Mouse (Mus musculus) heart, embryonic 16.5 days (tissue): ENCODE results near the gene Zfp740. TPM values are rescaled to one million over a fixed set of nuclear protein-coding genes. Genes with fewer than 3 reads are reported as not detected.
A peak's percentile ranks its signal among the peaks of the same experiment; 100 is the strongest.
"Not testable (repeated sequence)": the region's sequence is repeated elsewhere in the genome, so short reads cannot be mapped to it uniquely, and the experiment has no call there.

Experiments
- ATAC-seq: fragments of 200-750 bp; cut with Nextera tagmentation; replicated peaks from 2 replicates; pipeline ENCODE4 v1.8.0; 2017; ENCODE audit warnings: moderate number of reproducible peaks; ENCODE audit not compliant: insufficient read depth, low FRiP score; ENCODE audit errors: extremely low read depth
- H3K27ac ChIP-seq: fragments of 300-500 bp; sonication (generic); 2 replicates; pipeline ENCODE4 v1.5.1; 2014; ENCODE audit warnings: mild to moderate bottlenecking, low read length, control low read depth, moderate library complexity
- H3K27me3 ChIP-seq: fragments of 300-500 bp; sonication (generic); 2 replicates; pipeline ENCODE4 v1.6.1; 2014; ENCODE audit warnings: low read length, mixed read lengths; ENCODE audit not compliant: control insufficient read depth, insufficient read depth
- H3K36me3 ChIP-seq: fragments of 300-500 bp; sonication (generic); 2 replicates; pipeline ENCODE4 v1.6.1; 2014; ENCODE audit not compliant: control insufficient read depth, insufficient read depth
- H3K4me1 ChIP-seq: fragments of 300-500 bp; sonication (generic); 2 replicates; pipeline ENCODE4 v1.6.1; 2014; ENCODE audit warnings: low read length, mixed read lengths; ENCODE audit not compliant: control insufficient read depth, insufficient read depth
- H3K4me2 ChIP-seq: fragments of 300-500 bp; sonication (generic); 2 replicates; pipeline ENCODE4 v1.6.1; 2014; ENCODE audit warnings: low read depth, mild to moderate bottlenecking, control low read depth, low read length
- H3K4me3 ChIP-seq: fragments of 300-500 bp; sonication (generic); 2 replicates; pipeline ENCODE4 v1.5.1; 2014; ENCODE audit warnings: mild to moderate bottlenecking, control low read depth, low read length
- H3K9ac ChIP-seq: fragments of 300-500 bp; sonication (generic); 2 replicates; pipeline ENCODE4 v1.6.1; 2014; ENCODE audit warnings: low read length, control low read depth
- H3K9me3 ChIP-seq: fragments of 300-500 bp; sonication (generic); replicated peaks from 2 replicates; pipeline ENCODE4 v1.6.1; 2016; ENCODE audit warnings: low read length; ENCODE audit not compliant: control insufficient read depth
- WGBS: fragments of 180-500 bp; shearing (Covaris S2); extraction: QIAGEN DNeasy Blood & Tissue Kit; methylation state at CpG from one replicate; pipeline ENCODE4 v1.1.7; 2014; 5-methylcytosine and 5-hydroxymethylcytosine counted together
- polyA plus RNA-seq: library from polyadenylated mRNA; unstranded; fragments of >200 nt; fragmentation: Nextera tagmentation; extraction: Ambion mirVana; gene quantifications from 2 replicates; pipeline ENCODE4 v1.2.1, GENCODE M21; 2015

The Zfp740 gene
- polyA plus RNA-seq, 1 experiment from 2014 or later: 30.2 TPM

GRCm38 (mm10) chr15:102215624-102216023, 12.6 kb downstream of the Zfp740 start:
- H3K27me3 ChIP-seq: no peaks in the 10 kb centered on the region
- H3K36me3 ChIP-seq: peaks cover 21% of the 10 kb centered on the region
- H3K9me3 ChIP-seq: no peaks in the 10 kb centered on the region
- ATAC-seq: no peak
- no peak overlapping the region for H3K27ac ChIP-seq
- no peak overlapping the region for H3K9ac ChIP-seq
- H3K4me2 ChIP-seq: no peak overlapping the region
- H3K4me3 ChIP-seq: no peak overlapping the region
- 79% methylated on average over 6 of the region's 6 CpGs for WGBS
- H3K4me1 ChIP-seq: no peaks in the 10 kb centered on the region

GRCm38 (mm10) chr15:102216459-102217228, 13.6 kb downstream of the Zfp740 start:
- 76% methylated on average over 16 of the region's 16 CpGs for WGBS
- Histone ChIP-seq H3K27me3 (no peaks in the 10 kb centered on the region), H3K27ac (no peak overlapping the region), H3K4me2 (no peak overlapping the region), H3K4me3 (no peak overlapping the region), H3K36me3 (peaks cover 20% of the 10 kb centered on the region), H3K9me3 (no peaks in the 10 kb centered on the region), H3K4me1 (no peaks in the 10 kb centered on the region), H3K9ac (no peak overlapping the region)
- no peak for ATAC-seq

- no peak; the same call in 1 of the 2 replicates for ATAC-seq
Observed at GRCm38 (mm10) chr15:102217325-102217724, 14.3 kb downstream of the Zfp740 start.

GRCm38 (mm10) chr15:102222386-102222785, 19.3 kb downstream of the Zfp740 start:
- Histone ChIP-seq H3K27ac (no peak overlapping the region), H3K9me3 (no peaks in the 10 kb centered on the region), H3K36me3 (no peaks in the 10 kb centered on the region), H3K27me3 (peaks cover 13% of the 10 kb centered on the region), H3K4me2 (no peak overlapping the region), H3K4me3 (no peak overlapping the region), H3K9ac (no peak overlapping the region), H3K4me1 (peaks cover 11% of the 10 kb centered on the region)
- no peak for ATAC-seq
- WGBS: 60% methylated on average over 10 of the region's 10 CpGs

More at GRCm38 (mm10) chr15:102217325-102217724, 14.3 kb downstream of the Zfp740 start:
- H3K27me3 ChIP-seq: no peaks in the 10 kb centered on the region
- no peaks in the 10 kb centered on the region for H3K4me1 ChIP-seq
- 66% methylated on average over 7 of the region's 7 CpGs for WGBS
- H3K27ac ChIP-seq: no peak overlapping the region
- H3K4me3 ChIP-seq: no peak overlapping the region
- H3K36me3 ChIP-seq: peaks cover 20% of the 10 kb centered on the region
- H3K9ac ChIP-seq: no peak overlapping the region
- no peaks in the 10 kb centered on the region for H3K9me3 ChIP-seq
- H3K4me2 ChIP-seq: no peak overlapping the region

GRCm38 (mm10) chr15:102224186-102224991, 21.3 kb downstream of the Zfp740 start:
- peak overlapping the region; percentile 56 for H3K4me3 ChIP-seq
- H3K36me3 ChIP-seq: no peaks in the 10 kb centered on the region
- H3K9me3 ChIP-seq: no peaks in the 10 kb centered on the region
- H3K9ac ChIP-seq: peak overlapping the region; percentile 68
- 5% methylated on average over 43 of the region's 43 CpGs for WGBS
- H3K27me3 ChIP-seq: peaks cover 13% of the 10 kb centered on the region
- no peak overlapping the region for H3K27ac ChIP-seq
- peak overlapping the region; percentile 93 for H3K4me2 ChIP-seq
- peaks cover 11% of the 10 kb centered on the region for H3K4me1 ChIP-seq
- peak; percentile 83 for ATAC-seq

GRCm38 (mm10) chr15:102224992-102225617, 22.1 kb downstream of the Zfp740 start:
- 14% methylated on average over 20 of the region's 21 CpGs for WGBS
- H3K4me1 ChIP-seq: peaks cover 11% of the 10 kb centered on the region
- H3K36me3 ChIP-seq: no peaks in the 10 kb centered on the region
- H3K9me3 ChIP-seq: no peaks in the 10 kb centered on the region
- H3K4me3 ChIP-seq: peak overlapping the region; percentile 56
- peak overlapping the region; percentile 68 for H3K9ac ChIP-seq
- peak; percentile 39; the same call in 1 of the 2 replicates for ATAC-seq
- peaks cover 13% of the 10 kb centered on the region for H3K27me3 ChIP-seq
- H3K4me2 ChIP-seq: peak overlapping the region; percentile 93
- H3K27ac ChIP-seq: no peak overlapping the region

GRCm38 (mm10) chr15:102225619-102226018, 22.6 kb downstream of the Zfp740 start:
- not testable (repeated sequence) for H3K27ac ChIP-seq, H3K36me3 ChIP-seq, H3K9ac ChIP-seq, ATAC-seq, H3K4me3 ChIP-seq, H3K4me2 ChIP-seq, H3K9me3 ChIP-seq
- peaks cover 13% of the 10 kb centered on the region for H3K27me3 ChIP-seq
- peaks cover 11% of the 10 kb centered on the region for H3K4me1 ChIP-seq
- WGBS: 65% methylated on average over 6 of the region's 6 CpGs

GRCm38 (mm10) chr15:102230408-102231321, 27.6 kb downstream of the Zfp740 start:
- ATAC-seq: no peak
- no peaks in the 10 kb centered on the region for H3K9me3 ChIP-seq
- peaks cover 7% of the 10 kb centered on the region for H3K4me1 ChIP-seq
- no peaks in the 10 kb centered on the region for H3K27me3 ChIP-seq
- no peak overlapping the region for H3K9ac ChIP-seq
- no peaks in the 10 kb centered on the region for H3K36me3 ChIP-seq
- no peak overlapping the region for H3K27ac ChIP-seq
- WGBS: 75% methylated on average over 17 of the region's 17 CpGs
- H3K4me2 ChIP-seq: no peak overlapping the region
- H3K4me3 ChIP-seq: no peak overlapping the region
